Mouse (Mus musculus) fibroblast of lung, adult 2 months (primary cell): ENCODE data around the gene Adora3.
A peak's percentile ranks its signal among the peaks of the same experiment; 100 is the strongest.

Experiments used
- DNase-seq: peaks from one replicate; pipeline ENCODE4 v3.0.0-alpha.2; 2011; ENCODE audit warnings: low read depth

The Adora3 gene

DNA sequence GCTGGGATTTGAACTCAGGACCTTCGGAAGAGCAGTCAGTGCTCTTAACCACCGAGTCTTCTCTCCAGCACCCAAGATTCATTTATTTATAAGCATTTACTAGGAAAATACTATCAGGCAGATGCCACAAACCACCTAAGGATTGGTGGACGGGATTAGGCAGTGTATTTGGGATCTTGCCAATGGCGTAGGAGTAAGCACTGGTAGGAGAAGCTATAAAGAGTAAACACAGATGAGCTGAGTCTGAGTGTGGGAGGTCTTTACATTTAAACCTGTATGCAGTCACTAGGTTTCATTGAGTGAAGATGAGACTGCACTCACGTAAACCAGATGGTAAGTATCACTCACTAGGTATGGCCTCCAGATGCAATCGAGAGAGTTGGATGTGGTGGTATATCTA lies 63.3 kb downstream of the Adora3 start:
- DNase-seq = no peak

- DNase-seq = peak; percentile 36
Observed at GRCm38 (mm10) chr3:105935033-105935432, 64.4 kb downstream of the Adora3 start.

GRCm38 (mm10) chr3:105936111-105936510 lies 65.5 kb downstream of the Adora3 start:
- DNase-seq = no peak

DNA sequence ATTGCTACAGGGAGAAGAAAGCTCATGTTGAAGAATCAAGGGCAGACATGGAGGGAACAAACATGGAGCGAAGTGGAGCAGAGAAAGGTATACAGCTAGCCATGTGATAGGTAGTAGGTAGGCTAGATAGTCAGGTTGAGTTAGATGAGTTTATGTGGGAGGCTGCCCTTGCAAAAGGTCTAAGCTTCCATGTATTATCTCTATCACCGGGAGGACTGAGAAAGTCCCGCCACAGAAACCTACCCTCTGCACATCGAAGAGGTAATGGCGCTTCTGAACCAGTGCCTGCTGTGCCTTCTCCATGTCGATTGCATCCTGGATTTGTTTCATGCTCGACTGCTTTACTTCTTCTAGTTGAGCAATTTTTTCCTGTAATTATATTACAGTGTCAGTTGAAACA lies 80.7 kb downstream of the Adora3 start:
- no peak for DNase-seq

DNA sequence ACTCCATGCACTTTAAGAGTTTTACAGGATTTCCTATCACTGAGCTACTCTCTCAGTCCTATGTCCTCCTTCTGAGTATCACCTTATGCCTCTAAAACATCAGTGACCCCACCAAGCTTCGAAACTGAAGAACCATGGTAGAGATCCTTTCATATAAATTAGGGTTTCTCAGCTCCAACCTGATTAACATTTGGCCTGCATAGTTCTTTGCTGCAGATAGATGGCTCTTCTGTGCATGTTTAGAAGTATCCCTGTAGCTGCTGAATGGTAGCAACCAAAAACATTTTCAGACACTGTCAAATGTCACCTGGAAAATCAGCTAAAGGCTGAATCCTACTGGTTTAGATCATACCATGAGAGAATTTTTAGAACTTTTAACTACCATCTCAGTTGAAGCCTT lies 86.6 kb downstream of the Adora3 start:
- DNase-seq = no peak

- DNase-seq = no peak
Observed at GRCm38 (mm10) chr3:105958204-105958603, 87.5 kb downstream of the Adora3 start.
